9 mouse cellular contexts compared by ENCODE assay signal in genomic region chr10:127179871-127180694, GRCm38 (mm10). TPM values are rescaled to one million over a fixed set of nuclear protein-coding genes. Genes with fewer than 3 reads are reported as not detected.
A peak's percentile ranks its signal among the peaks of the same experiment; 100 is the strongest.
DNase-seq lines count a peak whose midpoint lies in the region; ATAC-seq and TF ChIP-seq lines count a peak whose summit lies in the region.
"Had no signal": no experiment of that assay in that cellular context is flagged by ENCODE, and none has a peak within 500 bp of the region (broad histone marks: within the 10 kb centered on the region; RNA-seq: fewer than 3 reads in every experiment).

Gene Slc26a10, minus strand, starts transcription at chr10:127180645.

- peaks cover 31% of the 10 kb centered on the region for H3K4me1 ChIP-seq in intestine, embryonic 15.5 days (replicated peaks)
- peaks cover 16% of the 10 kb centered on the region for H3K4me1 ChIP-seq in midbrain, embryonic 16.5 days (ENCODE audit: control insufficient read depth, insufficient read depth, low read length)
- peaks cover 27% of the 10 kb centered on the region for H3K4me1 ChIP-seq in thymus, adult 2 months (replicated peaks; ENCODE audit: control insufficient read depth, insufficient read depth, low read length)

- H3K36me3 ChIP-seq in intestine, embryonic 15.5 days, result no peaks in the 10 kb centered on the region
- no peaks in the 10 kb centered on the region for H3K36me3 ChIP-seq in midbrain, embryonic 16.5 days (ENCODE audit: control insufficient read depth, insufficient read depth, low read length)
- H3K36me3 ChIP-seq in thymus, adult 2 months (ENCODE audit: control insufficient read depth, insufficient read depth, low read length), result no peaks in the 10 kb centered on the region

- no peak within 1 kb of the TSS for H3K9ac ChIP-seq in intestine, embryonic 15.5 days
- H3K9ac ChIP-seq in midbrain, embryonic 16.5 days (ENCODE audit: low read depth, low read length), result no peak within 1 kb of the TSS

- peak within 1 kb of the TSS; percentile 49 for H3K4me2 ChIP-seq in intestine, embryonic 15.5 days (replicated peaks)
- peak within 1 kb of the TSS; percentile 39 for H3K4me2 ChIP-seq in midbrain, embryonic 16.5 days (ENCODE audit: low read length)

- peak; percentile 28; the same call in 1 of the 2 replicates for ATAC-seq in intestine, embryonic 15.5 days
- no peak for ATAC-seq in midbrain, embryonic 16.5 days

- no peak within 1 kb of the TSS for H3K27ac ChIP-seq in intestine, embryonic 15.5 days
- H3K27ac ChIP-seq in midbrain, embryonic 16.5 days (ENCODE audit: low read length), result no peak within 1 kb of the TSS
- no peak within 1 kb of the TSS for H3K27ac ChIP-seq in thymus, adult 2 months (ENCODE audit: control insufficient read depth, insufficient read depth, low read length)
- H3K27ac ChIP-seq: macrophage had no signal

- 5% methylated on average over 34 of the region's 34 CpGs for WGBS in intestine, embryonic 15.5 days
- WGBS in midbrain, embryonic 16.5 days, result 2% methylated on average over 34 of the region's 34 CpGs
- 7% methylated on average over 34 of the region's 34 CpGs for WGBS in thymus, adult 2 months

- peaks cover 42% of the 10 kb centered on the region for H3K27me3 ChIP-seq in intestine, embryonic 15.5 days (replicated peaks)
- peaks cover 37% of the 10 kb centered on the region for H3K27me3 ChIP-seq in midbrain, embryonic 16.5 days (ENCODE audit: control insufficient read depth, insufficient read depth, low read depth, low read length)
- H3K27me3 ChIP-seq in thymus, adult 2 months (ENCODE audit: control insufficient read depth, insufficient read depth, low read length), result peaks cover 11% of the 10 kb centered on the region; the same call in 1 of the 2 replicates

- intact Hi-C loops in left cerebral cortex, postnatal 10 days (cut with DNase I), result loop anchor here (2.0 kb wide), 1 partner anchor 49 kb away; no protein-coding TSS in a partner anchor

- H3K4me3 ChIP-seq in intestine, embryonic 15.5 days (replicated peaks), result peak within 1 kb of the TSS; percentile 19; the same call in 1 of the 2 replicates
- H3K4me3 ChIP-seq in midbrain, embryonic 16.5 days (ENCODE audit: low read depth, low read length), result peak within 1 kb of the TSS; percentile 11; the same call in 1 of the 2 replicates
- no peak within 1 kb of the TSS for H3K4me3 ChIP-seq in thymus, adult 2 months (ENCODE audit: control insufficient read depth, insufficient read depth, low read length)

- DNase-seq in left cerebral cortex, postnatal 10 days (ENCODE audit: extremely low spot score in 1 of 2, low spot score in 2 of 2), result peak; percentile 9 to 68
- no peak for DNase-seq in left cerebral cortex, adult 9 months (ENCODE audit: low spot score in 2 of 2)
- DNase-seq in brain, adult 2 months (ENCODE audit: low read depth, low spot score), result peak; percentile 61
- peak; percentile 98 for DNase-seq in heart, adult 11 months
- DNase-seq in gastrocnemius, adult 18-20 months (ENCODE audit: low spot score), result no peak
- DNase-seq in thymus, adult 2 months, result no peak

- no peak for TF ChIP-seq CTCF in thymus, adult 2 months (IDR thresholded peaks at IDR 0.05; ENCODE audit: borderline replicate concordance, control insufficient read depth, extremely low read depth, insufficient read depth, low read length, poor library complexity)

- no peak for TF ChIP-seq POLR2A in thymus, adult 2 months (IDR thresholded peaks at IDR 0.05; ENCODE audit: control insufficient read depth, extremely low read depth, insufficient read depth, low read length, poor library complexity)

- H3K9me3 ChIP-seq in intestine, embryonic 15.5 days, result no peaks in the 10 kb centered on the region
- no peaks in the 10 kb centered on the region for H3K9me3 ChIP-seq in midbrain, embryonic 16.5 days (replicated peaks; ENCODE audit: control insufficient read depth, low read length, poor library complexity, severe bottlenecking)

RNA-seq across cellular contexts. Expression of gene Slc26a10, which starts in this region (rescaled TPM):
- 1 to 10 TPM; 1.0 to 1.2 TPM for total RNA-seq in left cerebral cortex, postnatal 10 days (2021)
- 0.98 and 1.1 TPM in 2 replicates for polyA plus RNA-seq in intestine, embryonic 15.5 days (2015; fragmentation: Nextera tagmentation; extraction: Ambion mirVana)
- 1.1 and 1.2 TPM in 2 replicates for polyA plus RNA-seq in midbrain, embryonic 16.5 days (2015; fragmentation: Nextera tagmentation; extraction: Ambion mirVana)
- 1 to 10 TPM; 1.6 to 2.9 TPM for total RNA-seq in gastrocnemius, adult 18-20 months (2021)
- polyA plus RNA-seq in thymus, adult 2 months (2012; rRNA removed), result 3.6 and 6.4 TPM in 2 replicates

Comparison
In these comparisons a context has a peak if more than half of its experiments do, and no peak if none do; other contexts are left out.
1. DNase-seq: peak in left cerebral cortex, postnatal 10 days (2 of 2), brain, adult 2 months (single experiment) and heart, adult 11 months (single experiment); none in left cerebral cortex, adult 9 months (0 of 2), gastrocnemius, adult 18-20 months (single experiment) and thymus, adult 2 months (single experiment).